Mouse (Mus musculus) stomach, postnatal 0 days (tissue): ENCODE measurements at regions not wholly inside any gene's neighbourhood (a gene's known extent, or its start where the extent isn't known, plus 50 kb on each side); places are given as distances from the start of the nearest gene placed in this dataset.

Source experiments
- CTCF ChIP-seq: IDR thresholded peaks from 2 replicates; pipeline ENCODE4 v1.5.1; 2016; ENCODE audit warnings: antibody characterized with exemption, low read depth, mild to moderate bottlenecking, moderate library complexity
- EP300 ChIP-seq: optimal IDR thresholded peaks from 2 replicates; pipeline ENCODE3; 2016; ENCODE audit warnings: antibody characterized with exemption

DNA sequence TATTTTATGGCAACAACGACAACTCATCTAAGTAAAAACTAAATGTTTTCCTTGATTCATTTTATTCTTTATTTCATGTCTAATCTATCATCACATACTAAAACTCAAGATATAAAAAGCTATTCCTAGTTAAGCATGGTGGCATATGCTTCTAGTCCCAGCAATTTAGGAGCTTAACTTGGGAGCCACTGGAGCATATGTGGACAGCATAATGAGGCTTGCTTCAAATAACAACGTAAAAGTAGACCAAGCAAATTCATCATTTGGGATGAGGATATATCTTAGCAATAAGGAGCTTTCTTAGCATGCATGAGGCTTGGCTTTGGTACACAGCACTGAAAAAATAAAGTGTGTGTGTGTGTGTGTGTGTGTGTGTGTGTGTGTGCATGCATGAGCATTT lies 678.5 kb downstream of the Efna5 start:
- TF ChIP-seq CTCF: no peak
- no peak for TF ChIP-seq EP300
